Mouse (Mus musculus): ENCODE results near the gene Ppm1e. TPM values are rescaled to one million over a fixed set of nuclear protein-coding genes. Genes with fewer than 3 reads are reported as not detected.

Ppm1e gene
- polyA plus RNA-seq, 1 experiment: 0.80 TPM

DNA sequence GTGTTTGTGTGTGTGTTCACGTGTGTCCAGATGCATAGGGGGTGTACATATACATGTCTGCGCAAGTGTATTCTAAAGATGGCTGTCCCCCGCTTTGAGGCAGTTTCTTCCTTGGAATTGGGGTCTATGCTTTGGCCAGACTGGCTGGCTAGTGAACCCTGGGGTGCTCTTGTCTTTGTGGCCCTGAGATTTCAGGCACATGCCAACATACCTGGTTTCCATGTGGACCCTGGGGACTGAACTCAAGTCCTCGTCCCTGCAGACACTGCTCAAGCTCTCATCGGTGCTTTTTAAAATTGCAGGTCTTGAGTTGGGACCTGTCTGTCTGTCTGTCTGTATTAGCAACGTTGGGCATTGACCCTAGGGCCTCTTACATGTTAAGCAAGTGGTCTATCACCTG is 105.5 kb downstream of the Ppm1e start:
- H3K4me1 ChIP-seq (ENCODE audit: control insufficient read depth, insufficient read depth, insufficient read length, low read length): no peaks in the 10 kb centered on the region
- H3K36me3 ChIP-seq (ENCODE audit: control insufficient read depth, insufficient read depth, low read length): no peaks in the 10 kb centered on the region
- H3K4me3 ChIP-seq (ENCODE audit: low read depth, low read length): no peak overlapping the region
- TF ChIP-seq POLR2A (IDR thresholded peaks at IDR 0.05; ENCODE audit: low read depth, low read length) (no peak), CTCF (IDR thresholded peaks at IDR 0.05; ENCODE audit: extremely low read depth, insufficient read length, insufficient replicate concordance, low read depth, low read length) (no peak)
- 85% methylated on average over 6 of the region's 6 CpGs for WGBS
- no peaks in the 10 kb centered on the region for H3K27me3 ChIP-seq (ENCODE audit: control insufficient read depth, insufficient read depth, low read length)
- H3K27ac ChIP-seq (ENCODE audit: insufficient read depth, low read depth, low read length): no peak overlapping the region

DNA sequence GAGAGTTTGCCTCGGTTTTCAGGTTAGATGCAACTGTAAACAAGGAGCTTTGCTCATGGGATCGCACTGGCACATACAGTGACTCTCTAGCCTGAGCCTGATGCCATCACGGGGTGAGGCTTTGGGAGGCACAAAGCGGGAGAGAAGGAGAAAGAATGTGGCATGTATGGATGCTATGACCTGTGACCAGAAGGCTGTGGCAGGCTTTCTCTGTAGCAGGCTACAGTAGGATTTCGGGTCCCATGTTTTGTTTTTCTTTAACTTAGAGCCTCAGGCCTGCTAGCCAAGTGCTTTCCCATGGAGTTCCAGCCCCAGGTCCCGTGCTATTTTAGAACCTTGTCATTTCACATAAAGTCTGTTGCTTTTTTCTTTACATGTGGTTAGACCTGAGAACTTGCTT is 108.7 kb downstream of the Ppm1e start:
- WGBS: 79% methylated on average over 6 of the region's 6 CpGs
- H3K27ac ChIP-seq (ENCODE audit: insufficient read depth, low read depth, low read length): no peak overlapping the region
- H3K27me3 ChIP-seq (ENCODE audit: control insufficient read depth, insufficient read depth, low read length): no peaks in the 10 kb centered on the region
- H3K4me1 ChIP-seq (ENCODE audit: control insufficient read depth, insufficient read depth, insufficient read length, low read length): no peaks in the 10 kb centered on the region
- no peak overlapping the region for H3K4me3 ChIP-seq (ENCODE audit: low read depth, low read length)
- TF ChIP-seq POLR2A (IDR thresholded peaks at IDR 0.05; ENCODE audit: low read depth, low read length) (no peak), CTCF (IDR thresholded peaks at IDR 0.05; ENCODE audit: extremely low read depth, insufficient read length, insufficient replicate concordance, low read depth, low read length) (no peak)
- no peaks in the 10 kb centered on the region for H3K36me3 ChIP-seq (ENCODE audit: control insufficient read depth, insufficient read depth, low read length)

DNA sequence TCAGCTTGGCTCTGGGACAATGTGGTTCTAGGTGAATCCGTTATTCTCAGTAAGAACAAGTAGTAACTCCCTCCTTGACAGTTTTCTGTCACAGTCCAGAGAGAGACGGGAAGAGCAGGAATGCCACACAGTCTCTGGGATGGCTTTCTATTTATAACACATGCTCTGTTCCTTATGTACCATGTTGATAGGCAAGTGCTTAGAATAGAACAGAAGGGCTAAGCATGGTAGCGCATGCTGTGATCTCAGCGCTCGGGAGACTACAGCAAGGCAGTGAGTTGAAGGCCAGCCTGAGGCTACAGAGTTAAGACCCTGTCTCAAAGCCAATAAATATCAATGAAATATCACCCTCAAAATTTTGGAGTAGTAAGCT is 111.3 kb downstream of the Ppm1e start:
- H3K36me3 ChIP-seq (ENCODE audit: control insufficient read depth, insufficient read depth, low read length): no peaks in the 10 kb centered on the region
- TF ChIP-seq POLR2A (IDR thresholded peaks at IDR 0.05; ENCODE audit: low read depth, low read length) (no peak), CTCF (IDR thresholded peaks at IDR 0.05; ENCODE audit: extremely low read depth, insufficient read length, insufficient replicate concordance, low read depth, low read length) (no peak)
- H3K4me3 ChIP-seq (ENCODE audit: low read depth, low read length): no peak overlapping the region
- H3K27me3 ChIP-seq (ENCODE audit: control insufficient read depth, insufficient read depth, low read length): no peaks in the 10 kb centered on the region
- H3K27ac ChIP-seq (ENCODE audit: insufficient read depth, low read depth, low read length): no peak overlapping the region
- WGBS: 86% methylated on average over 5 of the region's 5 CpGs
- no peaks in the 10 kb centered on the region for H3K4me1 ChIP-seq (ENCODE audit: control insufficient read depth, insufficient read depth, insufficient read length, low read length)

DNA sequence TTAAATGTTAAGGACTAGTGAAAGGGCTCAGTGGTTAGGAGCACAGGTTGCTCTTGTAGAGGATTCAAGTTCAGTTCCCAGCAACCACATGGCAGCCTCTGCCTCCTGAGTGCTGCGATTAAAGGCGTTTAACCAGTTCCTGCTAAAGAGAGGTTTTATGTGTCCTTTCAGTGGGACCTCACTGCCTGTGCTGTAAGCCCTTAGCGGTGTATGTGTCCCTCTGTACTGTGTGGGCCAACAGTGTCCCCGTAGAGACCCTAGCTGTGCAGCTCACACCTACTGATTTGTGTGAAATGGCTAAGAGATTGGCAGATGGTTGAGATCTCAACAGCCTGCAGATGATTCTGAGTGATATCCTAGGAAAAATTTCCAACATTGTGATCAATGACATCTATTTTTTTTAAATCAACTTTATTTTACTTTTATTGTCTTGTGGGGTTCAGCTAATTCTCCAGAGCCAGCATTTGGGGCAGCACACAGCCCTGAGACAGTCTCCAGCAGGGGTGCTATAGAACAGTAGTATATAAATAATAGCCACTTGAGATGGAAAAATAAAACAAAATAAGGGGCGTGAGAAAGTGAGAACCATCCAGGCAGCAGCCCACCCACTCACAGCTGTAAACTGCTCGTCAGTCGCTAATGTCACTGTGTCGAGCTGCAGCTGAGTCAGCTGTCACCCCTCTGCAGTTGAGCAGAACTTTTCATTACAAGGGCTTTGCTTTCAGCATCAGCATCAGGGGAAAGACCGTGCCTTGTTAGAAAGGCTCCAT is 111.9 kb downstream of the Ppm1e start:
- no peak overlapping the region for H3K27ac ChIP-seq (ENCODE audit: insufficient read depth, low read depth, low read length)
- 76% methylated on average over 9 of the region's 9 CpGs for WGBS
- H3K27me3 ChIP-seq (ENCODE audit: control insufficient read depth, insufficient read depth, low read length): no peaks in the 10 kb centered on the region
- H3K4me3 ChIP-seq (ENCODE audit: low read depth, low read length): no peak overlapping the region
- TF ChIP-seq CTCF (IDR thresholded peaks at IDR 0.05; ENCODE audit: extremely low read depth, insufficient read length, insufficient replicate concordance, low read depth, low read length) (no peak), POLR2A (IDR thresholded peaks at IDR 0.05; ENCODE audit: low read depth, low read length) (no peak)
- no peaks in the 10 kb centered on the region for H3K4me1 ChIP-seq (ENCODE audit: control insufficient read depth, insufficient read depth, insufficient read length, low read length)
- H3K36me3 ChIP-seq (ENCODE audit: control insufficient read depth, insufficient read depth, low read length): no peaks in the 10 kb centered on the region

DNA sequence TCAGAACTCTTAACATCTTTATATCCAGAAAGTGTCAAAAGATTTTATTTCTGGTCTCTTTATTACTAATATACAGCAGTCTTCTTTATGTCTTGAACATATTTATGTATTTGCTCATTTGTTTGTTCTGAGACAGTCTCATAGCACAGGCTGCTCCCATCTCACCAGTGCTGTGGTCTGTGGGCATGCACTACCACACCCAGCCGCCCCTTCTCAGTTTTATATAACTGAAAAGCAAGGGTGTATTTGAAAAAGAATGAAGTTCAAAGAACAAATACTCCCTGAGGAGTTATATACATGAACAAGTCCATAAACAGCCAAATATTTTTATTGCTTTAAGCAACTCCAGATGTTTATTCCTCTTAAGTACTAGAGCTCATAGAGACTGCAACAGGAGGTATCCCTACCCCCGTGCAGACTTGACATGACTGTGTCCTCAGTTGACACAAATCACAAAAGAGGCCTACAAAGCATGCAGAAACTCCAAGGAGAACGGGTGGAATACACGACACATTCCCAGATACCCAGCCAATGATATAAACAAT is 112.6 kb downstream of the Ppm1e start:
- Histone ChIP-seq H3K27me3 (ENCODE audit: control insufficient read depth, insufficient read depth, low read length) (no peaks in the 10 kb centered on the region), H3K4me3 (ENCODE audit: low read depth, low read length) (no peak overlapping the region), H3K27ac (ENCODE audit: insufficient read depth, low read depth, low read length) (no peak overlapping the region), H3K36me3 (ENCODE audit: control insufficient read depth, insufficient read depth, low read length) (no peaks in the 10 kb centered on the region), H3K4me1 (ENCODE audit: control insufficient read depth, insufficient read depth, insufficient read length, low read length) (no peaks in the 10 kb centered on the region)
- WGBS: 73% methylated on average over 4 of the region's 4 CpGs
- TF ChIP-seq CTCF (IDR thresholded peaks at IDR 0.05; ENCODE audit: extremely low read depth, insufficient read length, insufficient replicate concordance, low read depth, low read length) (no peak), POLR2A (IDR thresholded peaks at IDR 0.05; ENCODE audit: low read depth, low read length) (no peak)

DNA sequence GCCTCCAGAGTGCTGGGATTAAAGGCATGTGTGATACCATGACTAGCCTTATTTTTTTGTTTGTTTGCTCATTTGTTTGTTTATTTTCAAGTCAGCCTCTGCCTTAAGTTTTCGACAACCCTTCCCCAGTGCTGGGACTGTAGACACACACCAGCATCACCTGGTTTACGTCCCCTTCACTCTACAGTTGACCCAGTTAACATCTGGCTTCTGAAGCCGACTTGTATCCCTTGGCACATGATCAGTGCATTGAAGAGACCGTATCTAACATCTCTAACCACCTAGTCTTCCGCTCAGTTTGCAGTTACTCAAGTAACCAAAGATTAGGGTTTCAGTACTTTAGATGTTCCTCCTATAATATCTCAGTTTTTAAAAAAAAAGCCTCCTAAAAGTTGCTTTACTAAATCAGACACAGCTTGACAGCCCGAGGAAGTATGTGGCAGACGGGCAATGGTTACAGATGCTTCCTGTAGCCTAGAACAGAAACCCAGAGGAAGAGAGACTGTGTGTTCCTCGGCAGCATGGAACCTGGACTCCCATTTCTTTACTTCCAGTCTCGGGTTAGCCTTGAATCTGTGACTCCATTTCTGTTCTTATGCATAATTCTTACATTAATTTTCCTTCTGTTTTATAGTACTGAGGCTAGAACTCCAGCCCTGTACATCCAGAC is 113.5 kb downstream of the Ppm1e start:
- WGBS: 80% methylated on average over 9 of the region's 9 CpGs
- no peaks in the 10 kb centered on the region for H3K4me1 ChIP-seq (ENCODE audit: control insufficient read depth, insufficient read depth, insufficient read length, low read length)
- H3K27ac ChIP-seq (ENCODE audit: insufficient read depth, low read depth, low read length): no peak overlapping the region
- no peaks in the 10 kb centered on the region for H3K36me3 ChIP-seq (ENCODE audit: control insufficient read depth, insufficient read depth, low read length)
- no peak overlapping the region for H3K4me3 ChIP-seq (ENCODE audit: low read depth, low read length)
- no peaks in the 10 kb centered on the region for H3K27me3 ChIP-seq (ENCODE audit: control insufficient read depth, insufficient read depth, low read length)
- no peak for TF ChIP-seq POLR2A (IDR thresholded peaks at IDR 0.05; ENCODE audit: low read depth, low read length)
- no peak for TF ChIP-seq CTCF (IDR thresholded peaks at IDR 0.05; ENCODE audit: extremely low read depth, insufficient read length, insufficient replicate concordance, low read depth, low read length)

DNA sequence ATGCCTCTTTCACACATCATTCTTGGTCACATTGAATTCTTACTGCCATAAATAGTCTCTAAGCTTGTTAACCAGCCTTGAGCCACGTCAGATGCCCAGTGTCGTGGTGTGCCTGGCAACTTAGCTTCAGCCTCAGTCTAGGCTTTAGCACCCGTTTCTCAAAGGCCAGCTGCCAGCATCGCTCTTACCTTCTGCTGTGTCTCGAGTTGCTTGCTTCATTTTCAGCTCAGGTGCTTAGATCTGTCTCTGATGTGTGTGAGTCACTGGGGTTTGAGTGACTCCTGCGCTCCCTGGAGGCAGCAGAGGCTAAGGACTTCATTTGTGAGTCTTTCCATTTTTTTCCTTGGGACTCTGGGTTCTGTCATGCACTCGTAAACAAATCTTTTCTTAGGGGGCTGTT is 117.6 kb downstream of the Ppm1e start:
- Histone ChIP-seq H3K4me3 (ENCODE audit: low read depth, low read length) (no peak overlapping the region), H3K4me1 (ENCODE audit: control insufficient read depth, insufficient read depth, insufficient read length, low read length) (no peaks in the 10 kb centered on the region), H3K27me3 (ENCODE audit: control insufficient read depth, insufficient read depth, low read length) (no peaks in the 10 kb centered on the region), H3K36me3 (ENCODE audit: control insufficient read depth, insufficient read depth, low read length) (no peaks in the 10 kb centered on the region), H3K27ac (ENCODE audit: insufficient read depth, low read depth, low read length) (no peak overlapping the region)
- TF ChIP-seq CTCF (IDR thresholded peaks at IDR 0.05; ENCODE audit: extremely low read depth, insufficient read length, insufficient replicate concordance, low read depth, low read length) (no peak), POLR2A (IDR thresholded peaks at IDR 0.05; ENCODE audit: low read depth, low read length) (no peak)
- 77% methylated on average over 7 of the region's 7 CpGs for WGBS

Measured in small intestine, adult 2 months (tissue).